Mouse (Mus musculus) hindbrain, embryonic 11.5 days (tissue): Measurements from ENCODE around the gene Fut2. TPM values are rescaled to one million over a fixed set of nuclear protein-coding genes. Genes with fewer than 3 reads are reported as not detected.

Source experiments
- ATAC-seq: fragments of 200-750 bp; cut with Nextera tagmentation; 2 replicates; pipeline ENCODE4 v1.8.0; 2017; ENCODE audit warnings: mild to moderate bottlenecking, moderate TSS enrichment, moderate library complexity; ENCODE audit not compliant: low FRiP score
- DNase-seq: peaks from one replicate; pipeline ENCODE4 v3.0.0-alpha.2; 2015; ENCODE audit warnings: low spot score
- H3K27ac ChIP-seq: fragments of 300-500 bp; sonication (generic); 2 replicates; pipeline ENCODE4 v1.5.1; 2014; ENCODE audit warnings: mild to moderate bottlenecking, low read depth, low read length
- H3K27me3 ChIP-seq: fragments of 300-500 bp; sonication (generic); 2 replicates; pipeline ENCODE4 v1.6.1; 2014; ENCODE audit warnings: mild to moderate bottlenecking, low read length, moderate library complexity, mixed read lengths; ENCODE audit not compliant: control insufficient read depth, insufficient read depth
- H3K36me3 ChIP-seq: fragments of 300-500 bp; sonication (generic); 2 replicates; pipeline ENCODE4 v1.6.1; 2014; ENCODE audit warnings: mild to moderate bottlenecking, low read length, moderate library complexity, mixed read lengths; ENCODE audit not compliant: control insufficient read depth, insufficient read depth
- H3K4me1 ChIP-seq: fragments of 300-500 bp; sonication (generic); replicated peaks from 2 replicates; pipeline ENCODE4 v1.6.1; 2014; ENCODE audit warnings: low read length, mixed read lengths; ENCODE audit not compliant: control insufficient read depth, insufficient read depth
- H3K4me2 ChIP-seq: fragments of 300-500 bp; sonication (generic); replicated peaks from 2 replicates; pipeline ENCODE4 v1.6.1; 2014; ENCODE audit warnings: mild to moderate bottlenecking, low read depth, low read length
- H3K4me3 ChIP-seq: fragments of 300-500 bp; sonication (generic); 2 replicates; pipeline ENCODE4 v1.5.1; 2014; ENCODE audit warnings: low read depth, low read length
- H3K9ac ChIP-seq: fragments of 300-500 bp; sonication (generic); 2 replicates; pipeline ENCODE4 v1.6.1; 2014; ENCODE audit warnings: low read depth, low read length
- H3K9me3 ChIP-seq: fragments of 300-500 bp; sonication (generic); 2 replicates; pipeline ENCODE4 v1.6.1; 2016; ENCODE audit warnings: low read length; ENCODE audit not compliant: control insufficient read depth
- WGBS: fragments of 180-500 bp; shearing (Covaris S2); extraction: QIAGEN DNeasy Blood & Tissue Kit; methylation state at CpG from one replicate; pipeline ENCODE4 v1.1.7; 2014; 5-methylcytosine and 5-hydroxymethylcytosine counted together
- polyA plus RNA-seq: library from polyadenylated mRNA; unstranded; fragments of >200 nt; fragmentation: Nextera tagmentation; extraction: Ambion mirVana; gene quantifications from 2 replicates; pipeline ENCODE4 v1.2.1, GENCODE M21; 2014

Fut2 gene
- polyA plus RNA-seq: 0.06 and 0.27 TPM in 2 replicates

DNA sequence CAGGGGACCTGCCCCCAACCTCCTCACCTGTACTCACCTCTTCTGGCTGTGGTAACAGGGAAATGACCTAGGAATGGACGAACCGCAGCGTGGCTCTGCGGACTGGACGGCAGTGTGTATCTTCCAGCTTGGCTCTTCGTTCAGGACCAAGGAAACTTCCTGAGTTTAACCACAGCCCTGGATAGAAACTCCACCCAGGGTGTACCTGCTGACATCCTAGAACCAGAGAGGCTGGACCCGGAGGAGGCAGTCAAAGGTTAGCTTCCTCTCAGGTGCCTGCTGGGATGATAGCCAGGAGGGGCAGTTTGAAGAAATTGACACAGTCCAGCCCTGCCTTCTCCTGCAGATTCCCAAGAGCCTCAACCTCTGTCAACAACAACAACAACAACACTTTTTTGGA lies at the start of gene Fut2:
TSS of gene Fut2 (minus strand) at position 234 of the 400 bp plus-strand sequence.
- 88% methylated on average over 7 of the region's 7 CpGs for WGBS
- DNase-seq (no peak), ATAC-seq (no peak)
- H3K4me2 ChIP-seq: no peak within 1 kb of the TSS
- no peaks in the 10 kb centered on the region for H3K36me3 ChIP-seq
- no peak within 1 kb of the TSS for H3K9ac ChIP-seq
- H3K9me3 ChIP-seq: no peaks in the 10 kb centered on the region
- H3K4me1 ChIP-seq: no peaks in the 10 kb centered on the region
- no peak within 1 kb of the TSS for H3K4me3 ChIP-seq
- H3K27me3 ChIP-seq: no peaks in the 10 kb centered on the region
- no peak within 1 kb of the TSS for H3K27ac ChIP-seq

DNA sequence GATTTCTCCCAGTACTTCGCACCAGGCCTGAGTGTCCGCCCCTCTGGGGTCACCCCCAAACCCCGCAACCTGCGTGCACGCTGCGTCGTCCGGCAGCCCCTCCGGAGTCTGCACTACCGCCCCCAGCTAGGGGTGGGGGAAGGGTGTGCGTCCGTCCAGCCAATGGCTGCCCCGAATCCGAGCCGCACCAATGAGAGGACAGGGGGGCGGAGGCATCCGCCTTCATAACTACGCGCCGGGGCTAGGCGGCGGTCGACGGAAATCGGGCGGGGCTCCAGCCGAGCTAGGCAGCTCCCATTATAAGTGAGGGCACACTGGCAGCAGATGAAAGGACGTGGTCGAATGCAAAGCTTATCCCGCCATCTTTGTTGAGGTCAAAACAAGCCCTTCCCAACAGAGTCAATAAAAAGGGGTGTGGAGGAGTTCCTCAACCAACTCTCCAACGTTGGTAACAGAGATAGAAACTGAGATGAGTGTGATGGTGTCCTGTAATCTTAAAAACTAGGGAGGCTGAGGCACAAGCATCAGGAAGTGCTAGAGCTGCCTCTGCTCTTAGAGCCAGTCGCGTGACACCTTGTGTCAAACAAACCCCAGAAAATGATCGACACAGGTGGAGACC lies 49.0 kb upstream of the Fut2 start, which contains the start of gene Rpl18:
TSS of gene Rpl18 (plus strand) at position 368 of the 619 bp plus-strand sequence.
- peak within 1 kb of the TSS; percentile 71 for H3K9ac ChIP-seq
- ATAC-seq (peak; percentile 91), DNase-seq (peak; percentile 95)
- WGBS: 8% methylated on average over 34 of the region's 34 CpGs
- H3K27ac ChIP-seq: peak within 1 kb of the TSS; percentile 34; the same call in 1 of the 2 replicates
- H3K4me3 ChIP-seq: peak within 1 kb of the TSS; percentile 65
- H3K36me3 ChIP-seq: peaks cover 16% of the 10 kb centered on the region
- H3K27me3 ChIP-seq: no peaks in the 10 kb centered on the region
- H3K9me3 ChIP-seq: no peaks in the 10 kb centered on the region
- H3K4me2 ChIP-seq: peak within 1 kb of the TSS; percentile 86
- H3K4me1 ChIP-seq: peaks cover 17% of the 10 kb centered on the region

DNA sequence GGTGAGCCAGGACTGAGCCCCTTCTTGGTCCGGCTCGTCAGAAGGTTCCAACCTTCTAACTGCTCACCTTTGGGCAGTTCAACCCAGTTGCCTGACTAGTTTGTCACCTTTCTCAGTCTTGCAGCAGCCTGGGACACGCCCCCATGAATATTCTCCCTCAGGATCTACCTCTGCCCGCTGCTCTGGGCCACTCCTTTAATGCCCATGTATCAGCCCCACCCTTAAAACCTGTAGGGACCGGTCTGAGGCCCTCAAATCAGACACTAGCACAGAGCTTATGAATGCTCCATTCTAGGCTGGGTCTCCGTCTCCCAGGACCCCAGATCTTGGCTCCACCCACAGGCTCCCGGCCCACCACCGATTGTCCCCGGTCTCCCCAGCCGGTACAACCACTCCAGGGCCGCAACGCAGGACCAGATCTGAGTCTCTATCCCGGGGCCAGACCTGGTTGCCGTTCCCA lies 48.5 kb upstream of the Fut2 start:
- no peaks in the 10 kb centered on the region for H3K9me3 ChIP-seq
- peaks cover 13% of the 10 kb centered on the region for H3K36me3 ChIP-seq
- H3K4me1 ChIP-seq: peaks cover 21% of the 10 kb centered on the region
- H3K4me2 ChIP-seq: peak overlapping the region; percentile 86
- ATAC-seq (peak; percentile 61; the same call in 1 of the 2 replicates), DNase-seq (no peak)
- H3K27ac ChIP-seq: no peak overlapping the region
- WGBS: 9% methylated on average over 14 of the region's 14 CpGs
- peak overlapping the region; percentile 65 for H3K4me3 ChIP-seq
- H3K27me3 ChIP-seq: no peaks in the 10 kb centered on the region
- peak overlapping the region; percentile 71 for H3K9ac ChIP-seq

DNA sequence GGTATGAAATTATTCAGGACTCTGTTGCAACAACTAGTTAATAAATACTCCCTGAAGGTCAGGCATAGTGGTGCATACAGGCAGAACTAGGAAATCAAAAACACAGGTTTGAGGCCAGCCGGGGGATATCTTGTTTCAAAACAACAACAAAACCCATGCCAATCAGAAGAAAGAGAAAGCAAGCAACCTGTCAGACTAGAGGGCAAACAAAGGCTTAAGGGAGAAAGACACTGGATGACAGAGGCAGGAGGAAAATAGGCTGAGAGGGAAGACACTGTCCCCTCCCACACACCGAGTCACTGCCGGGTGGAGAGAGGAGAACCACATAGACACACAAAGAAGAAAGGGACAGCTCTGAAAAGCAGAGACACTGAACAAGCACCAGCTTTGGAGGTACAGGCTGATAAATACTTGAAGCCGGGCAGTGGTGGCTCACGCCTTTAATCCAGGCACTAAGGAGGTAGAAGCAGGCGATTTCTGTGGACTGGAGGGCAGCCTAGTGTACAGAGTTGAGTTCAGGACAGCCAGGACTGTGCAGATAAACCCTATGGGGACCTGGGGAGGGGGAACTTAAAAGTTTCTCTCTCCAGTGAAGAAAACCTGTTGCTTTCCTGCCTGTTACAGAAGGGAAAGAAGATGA lies 47.8 kb upstream of the Fut2 start:
- peaks cover 13% of the 10 kb centered on the region for H3K36me3 ChIP-seq
- no peaks in the 10 kb centered on the region for H3K27me3 ChIP-seq
- DNase-seq (no peak), ATAC-seq (no peak)
- 84% methylated on average over 6 of the region's 6 CpGs for WGBS
- H3K4me1 ChIP-seq: peaks cover 23% of the 10 kb centered on the region
- no peak overlapping the region for H3K9ac ChIP-seq
- peak overlapping the region; percentile 65 for H3K4me3 ChIP-seq
- H3K4me2 ChIP-seq: peak overlapping the region; percentile 86
- H3K27ac ChIP-seq: no peak overlapping the region
- no peaks in the 10 kb centered on the region for H3K9me3 ChIP-seq

DNA sequence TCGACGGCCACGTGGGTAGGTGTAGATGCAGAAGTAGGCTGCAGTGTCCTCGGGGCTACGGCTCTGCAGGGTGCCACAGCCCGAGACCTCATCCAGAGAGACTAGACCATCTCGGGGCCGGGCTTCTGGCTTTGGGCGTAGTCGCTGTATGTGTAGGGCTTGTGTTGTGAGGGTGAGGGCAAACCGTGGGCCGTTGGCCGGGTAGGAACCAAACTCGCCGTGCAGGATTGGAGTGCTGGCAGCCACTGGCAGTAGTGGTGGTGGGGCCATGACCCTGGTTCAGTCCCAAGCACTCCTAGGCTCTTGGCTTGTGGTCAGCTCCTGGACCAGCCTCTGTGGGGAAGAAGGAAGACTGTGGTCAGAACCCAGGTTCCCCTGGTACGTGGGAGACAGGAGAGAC lies 47.2 kb upstream of the Fut2 start:
- DNase-seq: no peak
- Histone ChIP-seq H3K9me3 (no peaks in the 10 kb centered on the region), H3K4me3 (no peak overlapping the region), H3K36me3 (peaks cover 13% of the 10 kb centered on the region), H3K27me3 (no peaks in the 10 kb centered on the region), H3K9ac (no peak overlapping the region), H3K27ac (no peak overlapping the region), H3K4me1 (peaks cover 25% of the 10 kb centered on the region), H3K4me2 (no peak overlapping the region)
- 95% methylated on average over 16 of the region's 16 CpGs for WGBS
- ATAC-seq: no peak

DNA sequence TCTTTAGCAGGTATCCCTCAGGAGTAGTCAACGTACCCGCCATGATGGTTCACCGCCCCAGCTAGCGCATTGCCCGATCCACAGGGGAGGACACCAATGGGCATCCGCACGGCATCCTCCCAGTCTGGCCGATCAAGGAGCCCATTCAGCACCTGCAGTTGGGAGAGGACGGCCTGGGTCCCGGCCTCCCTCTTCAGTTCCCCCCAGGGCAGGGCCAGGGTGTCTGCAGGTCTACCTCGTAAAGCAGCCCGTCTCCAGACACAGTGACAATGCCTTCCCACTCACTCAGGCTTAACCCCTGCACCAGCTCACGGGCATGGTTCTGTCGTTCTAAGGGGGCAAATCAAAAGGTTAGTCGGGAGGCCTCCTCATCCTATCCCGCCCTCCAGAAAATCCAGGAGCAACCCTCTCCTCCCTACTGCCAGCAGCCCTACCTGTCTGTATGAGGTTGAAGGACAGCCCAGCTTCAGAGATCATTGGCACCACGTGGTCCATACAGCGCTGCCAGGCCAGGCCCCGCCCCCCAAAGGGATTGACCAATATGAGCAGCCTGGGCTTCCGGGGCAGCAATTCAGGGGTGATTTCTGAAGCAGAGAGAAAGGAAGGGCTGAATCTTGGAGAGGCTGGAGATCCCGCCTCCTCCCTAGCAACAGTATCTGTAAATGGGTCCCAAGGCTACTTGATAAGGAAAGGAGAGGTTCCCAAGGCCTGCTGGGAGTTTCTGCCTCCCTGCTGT lies 46.0 kb upstream of the Fut2 start:
- no peaks in the 10 kb centered on the region for H3K9me3 ChIP-seq
- DNase-seq: no peak
- H3K4me2 ChIP-seq: no peak overlapping the region
- peaks cover 13% of the 10 kb centered on the region for H3K36me3 ChIP-seq
- no peak overlapping the region for H3K9ac ChIP-seq
- H3K27me3 ChIP-seq: no peaks in the 10 kb centered on the region
- no peak overlapping the region for H3K27ac ChIP-seq
- WGBS: 91% methylated on average over 20 of the region's 21 CpGs
- ATAC-seq: no peak
- H3K4me3 ChIP-seq: no peak overlapping the region
- peaks cover 36% of the 10 kb centered on the region for H3K4me1 ChIP-seq

DNA sequence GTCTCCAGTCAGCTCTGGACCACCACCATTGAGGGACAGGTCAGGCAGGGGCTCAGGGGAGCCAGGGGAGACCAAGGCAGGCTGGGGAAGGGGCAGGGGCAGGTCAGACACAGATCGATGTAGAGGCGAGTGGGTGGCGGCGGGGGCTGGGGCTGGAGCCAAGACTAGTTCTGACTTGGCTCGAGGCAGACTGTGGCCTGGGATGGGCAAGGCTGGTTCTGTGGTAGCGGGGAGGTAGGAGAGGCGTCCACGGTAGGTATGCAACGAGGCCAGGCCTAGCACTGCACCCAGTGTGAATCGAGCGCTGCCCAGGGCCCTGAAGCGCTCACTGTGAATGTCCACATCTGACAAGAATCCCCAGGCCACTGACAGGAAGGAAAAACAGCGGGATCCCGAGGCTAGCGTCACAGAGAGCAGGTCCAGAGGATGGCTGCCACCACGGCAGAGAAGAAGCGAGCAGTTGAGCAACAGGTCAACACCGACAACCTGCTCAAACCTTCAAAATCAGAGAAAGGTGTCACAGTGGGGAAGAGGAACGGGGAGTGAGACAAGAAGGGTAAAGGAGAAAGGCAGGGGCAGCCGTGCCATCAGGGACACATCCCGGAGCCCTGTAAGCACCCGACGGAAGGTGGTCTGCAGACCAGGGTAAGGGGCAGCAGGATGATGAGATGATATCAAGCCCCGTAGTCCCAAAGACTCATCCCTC lies 45.3 kb upstream of the Fut2 start:
- Histone ChIP-seq H3K4me1 (peaks cover 36% of the 10 kb centered on the region), H3K4me2 (no peak overlapping the region), H3K9ac (no peak overlapping the region), H3K27me3 (no peaks in the 10 kb centered on the region), H3K9me3 (no peaks in the 10 kb centered on the region), H3K36me3 (peaks cover 13% of the 10 kb centered on the region), H3K27ac (no peak overlapping the region), H3K4me3 (no peak overlapping the region)
- ATAC-seq: no peak
- 89% methylated on average over 24 of the region's 24 CpGs for WGBS
- no peak for DNase-seq

DNA sequence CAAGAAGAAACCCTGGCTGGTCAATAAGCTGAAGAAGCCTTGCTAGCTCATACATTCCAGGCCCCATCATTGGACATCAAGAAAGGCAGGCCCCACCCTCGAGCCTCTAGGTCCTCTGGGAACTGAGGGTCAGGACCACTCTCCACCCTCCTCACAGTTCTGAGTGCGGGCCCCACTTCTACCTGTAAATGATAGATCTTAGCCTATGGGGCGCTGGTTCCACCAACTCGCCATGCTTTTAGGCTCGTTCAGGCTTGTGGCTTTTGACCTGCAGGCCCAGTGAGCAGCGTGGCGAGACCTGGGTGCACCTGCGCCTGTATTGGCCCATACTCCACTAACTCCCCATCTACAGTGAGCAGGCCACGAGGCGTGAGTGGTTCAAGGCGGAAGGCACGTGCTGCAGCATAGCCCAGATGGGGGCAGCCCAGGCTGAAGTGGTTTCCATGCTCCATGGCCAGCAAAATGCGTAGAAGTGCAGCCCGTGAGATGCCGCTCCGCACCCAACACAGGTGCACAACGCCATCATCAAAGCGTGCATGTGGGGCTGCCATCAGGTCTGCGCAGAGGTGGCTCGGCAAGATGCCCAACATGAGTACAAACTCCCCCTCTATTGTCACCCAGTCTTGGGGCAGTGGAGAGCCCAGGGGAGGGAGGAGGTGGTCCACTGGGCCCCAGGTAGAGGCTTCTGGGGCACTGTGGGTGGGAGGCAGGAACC lies 44.4 kb upstream of the Fut2 start:
- ATAC-seq: no peak
- WGBS: 93% methylated on average over 20 of the region's 20 CpGs
- Histone ChIP-seq H3K4me2 (no peak overlapping the region), H3K9me3 (no peaks in the 10 kb centered on the region), H3K36me3 (peaks cover 13% of the 10 kb centered on the region), H3K27ac (no peak overlapping the region), H3K4me3 (no peak overlapping the region), H3K9ac (no peak overlapping the region), H3K27me3 (no peaks in the 10 kb centered on the region), H3K4me1 (peaks cover 35% of the 10 kb centered on the region)
- DNase-seq: no peak
